Mouse (Mus musculus) spleen, postnatal 10 days (tissue): Measurements from ENCODE around the gene Fgfr2.
"Not testable (repeated sequence)": the region's sequence is repeated elsewhere in the genome, so short reads cannot be mapped to it uniquely, and the experiment has no call there.

Source experiments
- DNase-seq, 2 experiments: peaks; one replicate each; pipeline ENCODE4 v3.0.0; 2021 to 2022; ENCODE audit warnings: low spot score in 2 of 2

The Fgfr2 gene

GRCm38 (mm10) chr7:132513419-132513982 lies 609.6 kb downstream of the Fgfr2 start:
- DNase-seq = no peak

GRCm38 (mm10) chr7:132509110-132509509 lies 614.0 kb downstream of the Fgfr2 start:
- no peak for DNase-seq

GRCm38 (mm10) chr7:132507361-132507760 lies 615.8 kb downstream of the Fgfr2 start:
- DNase-seq = peak; percentile 11 to 57

- no peak for DNase-seq
These were observed 616.9 kb downstream of the Fgfr2 start for GRCm38 (mm10) chr7:132506226-132506625.

GRCm38 (mm10) chr7:132502445-132502844 lies 620.7 kb downstream of the Fgfr2 start:
- DNase-seq = not testable (repeated sequence)

- no peak for DNase-seq
These were observed 626.0 kb downstream of the Fgfr2 start for GRCm38 (mm10) chr7:132497142-132497541.

GRCm38 (mm10) chr7:132494263-132494662 lies 628.9 kb downstream of the Fgfr2 start:
- no peak for DNase-seq

GRCm38 (mm10) chr7:132493632-132494031 lies 629.5 kb downstream of the Fgfr2 start:
- no peak for DNase-seq

GRCm38 (mm10) chr7:132491902-132492301 lies 631.2 kb downstream of the Fgfr2 start:
- no peak for DNase-seq

- no peak for DNase-seq
These were observed 635.8 kb downstream of the Fgfr2 start for GRCm38 (mm10) chr7:132487361-132487760.

GRCm38 (mm10) chr7:132486403-132487178 lies 636.6 kb downstream of the Fgfr2 start:
- DNase-seq = no peak

GRCm38 (mm10) chr7:132484424-132484823 lies 638.7 kb downstream of the Fgfr2 start:
- peak in 1 of 2 experiments; percentile 28 for DNase-seq

GRCm38 (mm10) chr7:132480696-132481306 lies 642.3 kb downstream of the Fgfr2 start:
- DNase-seq = peak in 1 of 2 experiments; percentile 47

GRCm38 (mm10) chr7:132478295-132478809 lies 644.8 kb downstream of the Fgfr2 start:
- no peak for DNase-seq

GRCm38 (mm10) chr7:132477753-132478152 lies 645.4 kb downstream of the Fgfr2 start:
- DNase-seq = no peak

- no peak for DNase-seq
These were observed 646.7 kb downstream of the Fgfr2 start for GRCm38 (mm10) chr7:132476491-132476890.

GRCm38 (mm10) chr7:132475069-132475468 lies 648.1 kb downstream of the Fgfr2 start:
- DNase-seq = peak; percentile 45 to 74

- peak in 1 of 2 experiments; percentile 42 for DNase-seq
These were observed 651.8 kb downstream of the Fgfr2 start for GRCm38 (mm10) chr7:132471327-132471726.

GRCm38 (mm10) chr7:132468391-132468790 lies 654.8 kb downstream of the Fgfr2 start:
- DNase-seq = no peak

GRCm38 (mm10) chr7:132465897-132466296 lies 657.3 kb downstream of the Fgfr2 start:
- DNase-seq = no peak

GRCm38 (mm10) chr7:132464894-132465293 lies 658.3 kb downstream of the Fgfr2 start:
- DNase-seq = no peak

- DNase-seq = no peak
These were observed 664.7 kb downstream of the Fgfr2 start for GRCm38 (mm10) chr7:132458493-132458892.
